Mouse (Mus musculus) MEL (cell line): ENCODE results near the gene Gm5724. TPM values are rescaled to one million over a fixed set of nuclear protein-coding genes. Genes with fewer than 3 reads are reported as not detected.

Source experiments
- DNase-seq: peaks from one replicate; pipeline ENCODE4 v3.0.0; 2011; ENCODE audit warnings: low read depth, low spot score
- H3K27ac ChIP-seq: 2 replicates; pipeline ENCODE4 v1.5.1; 2012; ENCODE audit warnings: low read depth, mild to moderate bottlenecking, control low read depth, low read length, moderate library complexity; ENCODE audit not compliant: control insufficient read depth
- H3K27me3 ChIP-seq, 2 experiments: fragments of 150-350 bp in 1 of 2; sonication (generic) in 1 of 2; 2 replicates each; pipeline ENCODE4 v1.6.1; 2012; ENCODE audit warnings: low read length in 2 of 2, mild to moderate bottlenecking in 2 of 2, improper control_type of control experiment in 1 of 2, moderate library complexity in 1 of 2; ENCODE audit not compliant: insufficient read depth in 2 of 2, control insufficient read depth in 1 of 2
- H3K36me3 ChIP-seq, 2 experiments: 2 replicates each; pipeline ENCODE4 v1.6.1; 2012 to 2014; ENCODE audit warnings: low read length in 2 of 2, improper control_type of control experiment in 1 of 2, inconsistent platforms in 1 of 2, mild to moderate bottlenecking in 1 of 2; ENCODE audit not compliant: insufficient read depth in 2 of 2, control insufficient read depth in 1 of 2
- H3K4me1 ChIP-seq, 2 experiments: fragments of 150-350 bp in 1 of 2; sonication (generic) in 1 of 2; 2 replicates each; pipeline ENCODE4 v1.6.1; 2012; ENCODE audit warnings: low read length in 2 of 2, improper control_type of control experiment in 1 of 2, mild to moderate bottlenecking in 1 of 2; ENCODE audit not compliant: insufficient read depth in 2 of 2, control insufficient read depth in 1 of 2
- H3K4me3 ChIP-seq, 2 experiments: fragments of 150-350 bp in 1 of 2; sonication (generic) in 1 of 2; 2 replicates each; pipeline ENCODE4 v1.5.1; 2012; ENCODE audit warnings: low read depth in 2 of 2, low read length in 2 of 2, mild to moderate bottlenecking in 2 of 2, moderate library complexity in 2 of 2, control low read depth in 1 of 2, improper control_type of control experiment in 1 of 2; ENCODE audit not compliant: control insufficient read depth in 1 of 2, insufficient read depth in 1 of 2
- H3K79me2 ChIP-seq: 2 replicates; pipeline ENCODE4 v1.6.1; 2012; ENCODE audit warnings: mild to moderate bottlenecking, low read length, moderate library complexity; ENCODE audit not compliant: control insufficient read depth, poor library complexity, insufficient read depth
- H3K9ac ChIP-seq: 2 replicates; pipeline ENCODE4 v1.6.1; 2012; ENCODE audit warnings: low read depth, mild to moderate bottlenecking, control low read depth, low read length, moderate library complexity; ENCODE audit not compliant: control insufficient read depth, poor library complexity, severe bottlenecking
- H3K9me3 ChIP-seq: fragments of 150-350 bp; sonication (generic); replicated peaks from 2 replicates; pipeline ENCODE4 v1.6.1; 2012; ENCODE audit warnings: mild to moderate bottlenecking, low read length, improper control_type of control experiment, moderate library complexity; ENCODE audit not compliant: insufficient read depth
- BHLHE40 ChIP-seq: IDR thresholded peaks from 2 replicates; pipeline ENCODE4 v1.6.1; 2012; ENCODE audit warnings: low read depth, mild to moderate bottlenecking, inconsistent platforms, low read length, improper control_type of control experiment, borderline replicate concordance
- CHD1 ChIP-seq: IDR thresholded peaks from 2 replicates; pipeline ENCODE4 v1.6.1; 2012; ENCODE audit warnings: low read depth, mild to moderate bottlenecking, inconsistent platforms, low read length, improper control_type of control experiment
- CHD2 ChIP-seq: IDR thresholded peaks from 2 replicates; pipeline ENCODE4 v1.6.1; 2011; ENCODE audit warnings: low read length, improper control_type of control experiment
- CTCF ChIP-seq, 3 experiments: IDR thresholded peaks in 2 of 3; conservative IDR thresholded peaks in 1 of 3; 2 replicates each; pipeline ENCODE4 v1.5.1; 2011 to 2012; ENCODE audit warnings: low read length in 3 of 3, low read depth in 2 of 3, mild to moderate bottlenecking in 2 of 3, improper control_type of control experiment in 1 of 3, inconsistent platforms in 1 of 3, mixed read lengths in 1 of 3, moderate library complexity in 1 of 3; ENCODE audit not compliant: control insufficient read depth in 1 of 3, insufficient read depth in 1 of 3, poor library complexity in 1 of 3, severe bottlenecking in 1 of 3
- E2F4 ChIP-seq: IDR thresholded peaks from 2 replicates; pipeline ENCODE4 v1.6.1; 2011; ENCODE audit warnings: low read depth, low read length, improper control_type of control experiment, borderline replicate concordance
- HCFC1 ChIP-seq: IDR thresholded peaks from 2 replicates; pipeline ENCODE4 v1.6.1; 2012; ENCODE audit warnings: low read depth, mild to moderate bottlenecking, inconsistent platforms, low read length, improper control_type of control experiment, moderate library complexity
- JUND ChIP-seq: IDR thresholded peaks from 2 replicates; pipeline ENCODE4 v1.6.1; 2011; ENCODE audit warnings: low read depth, mild to moderate bottlenecking, improper control_type of control experiment, low read length
- KAT2A ChIP-seq: conservative IDR thresholded peaks from 2 replicates; pipeline ENCODE4 v1.6.1; 2012; ENCODE audit warnings: low read depth, low read length, improper control_type of control experiment, inconsistent platforms
- MAFK ChIP-seq: IDR thresholded peaks from 2 replicates; pipeline ENCODE4 v1.6.1; 2011; ENCODE audit warnings: low read depth, mild to moderate bottlenecking, low read length, improper control_type of control experiment, borderline replicate concordance
- MAX ChIP-seq: IDR thresholded peaks from 2 replicates; pipeline ENCODE4 v1.6.1; 2011; ENCODE audit warnings: low read length, improper control_type of control experiment
- MAZ ChIP-seq: IDR thresholded peaks from 2 replicates; pipeline ENCODE4 v1.6.1; 2012; ENCODE audit warnings: low read depth, mild to moderate bottlenecking, inconsistent platforms, low read length, improper control_type of control experiment
- MEF2A ChIP-seq: IDR thresholded peaks from 2 replicates; pipeline ENCODE4 v1.6.1; 2014; ENCODE audit warnings: low read depth, mild to moderate bottlenecking, inconsistent platforms, low read length, improper control_type of control experiment; ENCODE audit not compliant: poor library complexity, insufficient replicate concordance, severe bottlenecking; ENCODE audit errors: extremely low read depth
- MXI1 ChIP-seq: IDR thresholded peaks from 2 replicates; pipeline ENCODE4 v1.6.1; 2011; ENCODE audit warnings: mild to moderate bottlenecking, low read depth, low read length, improper control_type of control experiment
- NELFE ChIP-seq: IDR thresholded peaks from 2 replicates; pipeline ENCODE4 v1.6.1; 2011; ENCODE audit warnings: low read depth, low read length, improper control_type of control experiment
- POLR2A ChIP-seq, 2 experiments: IDR thresholded peaks; 2 replicates each; pipeline ENCODE4 v1.6.1; 2011 to 2012; ENCODE audit warnings: low read length in 2 of 2, mild to moderate bottlenecking in 2 of 2, control low read depth in 1 of 2, improper control_type of control experiment in 1 of 2, low read depth in 1 of 2, moderate library complexity in 1 of 2; ENCODE audit not compliant: control insufficient read depth in 1 of 2, insufficient read depth in 1 of 2, poor library complexity in 1 of 2
- POLR2AphosphoS2 ChIP-seq: IDR thresholded peaks from 2 replicates; pipeline ENCODE4 v1.6.1; 2011; ENCODE audit warnings: low read length, improper control_type of control experiment
- RAD21 ChIP-seq: IDR thresholded peaks from 2 replicates; pipeline ENCODE4 v1.6.1; 2011; ENCODE audit warnings: mild to moderate bottlenecking, low read depth, low read length, improper control_type of control experiment
- RCOR1 ChIP-seq: IDR thresholded peaks from 2 replicates; pipeline ENCODE4 v1.6.1; 2012; ENCODE audit warnings: low read depth, mild to moderate bottlenecking, inconsistent platforms, low read length, improper control_type of control experiment
- SMC3 ChIP-seq: IDR thresholded peaks from 2 replicates; pipeline ENCODE4 v1.6.1; 2011; ENCODE audit warnings: low read depth, low read length, improper control_type of control experiment
- TCF12 ChIP-seq: IDR thresholded peaks from 2 replicates; pipeline ENCODE4 v1.6.1; 2014; ENCODE audit warnings: low read depth, mild to moderate bottlenecking, inconsistent platforms, low read length, improper control_type of control experiment, moderate library complexity
- UBTF ChIP-seq: IDR thresholded peaks from 2 replicates; pipeline ENCODE4 v1.6.1; 2012; ENCODE audit warnings: low read depth, mild to moderate bottlenecking, inconsistent platforms, low read length, improper control_type of control experiment, moderate library complexity, borderline replicate concordance; ENCODE audit not compliant: insufficient read depth
- USF1 ChIP-seq: IDR thresholded peaks from 2 replicates; pipeline ENCODE4 v1.6.1; 2014; ENCODE audit warnings: low read depth, mild to moderate bottlenecking, inconsistent platforms, low read length, improper control_type of control experiment, moderate library complexity
- ZC3H11A ChIP-seq: IDR thresholded peaks from 2 replicates; pipeline ENCODE4 v1.6.1; 2012; ENCODE audit warnings: low read depth, mild to moderate bottlenecking, inconsistent platforms, low read length, improper control_type of control experiment
- polyA plus RNA-seq, 2 experiments: library from polyadenylated mRNA; stranded (reverse) in 1 of 2; unstranded in 1 of 2; fragments of >175 nt in 1 of 2; fragments of >200 nt in 1 of 2; gene quantifications; 2 replicates each; pipeline versions ENCODE4 v1.2.1 to v1.2.4; 2012; ENCODE audit warnings: low replicate concordance in 2 of 2, low read depth in 1 of 2; ENCODE audit not compliant: insufficient read length in 2 of 2, insufficient read depth in 1 of 2, missing spikeins in 1 of 2
- total RNA-seq: library from RNA; depleted of rRNA; stranded (reverse); fragments of 300-350 nt; gene quantifications from 2 replicates; pipeline ENCODE4 v1.2.3, GENCODE M21; 2012

Gene Gm5724
- total and polyA plus RNA-seq, 3 experiments = not detected

DNA sequence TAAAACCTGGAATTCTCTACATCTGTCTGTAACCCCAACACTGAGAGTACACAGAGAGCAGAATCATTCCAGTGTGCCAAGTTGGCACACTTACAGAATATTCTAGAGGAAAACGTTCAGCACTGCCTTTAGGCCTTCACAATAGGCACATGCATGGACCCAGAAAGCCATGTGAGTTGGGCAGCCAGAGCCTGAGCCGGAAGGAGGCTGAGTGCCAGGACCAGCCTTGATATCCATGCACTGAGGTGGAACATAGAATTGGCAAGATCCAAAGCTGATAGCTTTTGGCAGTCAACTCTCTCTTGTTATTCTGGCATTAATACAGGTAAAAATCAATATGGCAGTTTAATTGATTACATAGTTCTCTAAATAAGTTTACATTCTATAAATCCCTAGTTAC lies 866 bp upstream of the Gm5724 start:
- DNase-seq = no peak
- H3K27ac ChIP-seq = no peak overlapping the region
- no peaks in the 10 kb centered on the region for H3K9me3 ChIP-seq
- no peak overlapping the region for H3K4me3 ChIP-seq
- H3K4me1 ChIP-seq = no peaks in the 10 kb centered on the region
- H3K27me3 ChIP-seq = no peaks in the 10 kb centered on the region
- TF ChIP-seq HCFC1 (no peak), RCOR1 (no peak), UBTF (no peak), BHLHE40 (no peak), CTCF (IDR thresholded peaks at IDR 0.05 in 2 of 3, conservative IDR thresholded peaks at IDR 0.05 in 1 of 3; ENCODE audit: control insufficient read depth in 1 of 3, insufficient read depth in 1 of 3, low read depth in 2 of 3, low read length in 3 of 3, poor library complexity in 1 of 3, severe bottlenecking in 1 of 3) (no peak), JUND (no peak), MAZ (no peak), USF1 (no peak), CHD2 (no peak), POLR2AphosphoS2 (no peak), POLR2A (IDR thresholded peaks at IDR 0.05; ENCODE audit: control insufficient read depth in 1 of 2, insufficient read depth in 1 of 2, low read depth in 1 of 2, low read length in 2 of 2, poor library complexity in 1 of 2) (no peak), NELFE (no peak)
- TF ChIP-seq, all 39 proteins: peak for 0
- Histone ChIP-seq H3K79me2 (no peaks in the 10 kb centered on the region), H3K9ac (no peak overlapping the region), H3K36me3 (no peaks in the 10 kb centered on the region)

- no peaks in the 10 kb centered on the region for H3K79me2 ChIP-seq
- no peak overlapping the region for H3K4me3 ChIP-seq
- H3K4me1 ChIP-seq = no peaks in the 10 kb centered on the region
- H3K27ac ChIP-seq = no peak overlapping the region
- no peaks in the 10 kb centered on the region for H3K36me3 ChIP-seq
- no peaks in the 10 kb centered on the region for H3K27me3 ChIP-seq
- TF ChIP-seq UBTF = no peak
- TF ChIP-seq MAX = no peak
- TF ChIP-seq BHLHE40 = no peak
- TF ChIP-seq KAT2A = no peak
- no peak for TF ChIP-seq E2F4
- no peak for TF ChIP-seq MAFK
- TF ChIP-seq MEF2A = no peak
- H3K9ac ChIP-seq = no peak overlapping the region
- no peak for DNase-seq
- no peaks in the 10 kb centered on the region for H3K9me3 ChIP-seq
These were observed 82.4 kb downstream of the Gm5724 start for GRCm38 (mm10) chr6:141691246-141691645.

GRCm38 (mm10) chr6:141687008-141687407 lies 86.6 kb downstream of the Gm5724 start:
- TF ChIP-seq CHD1 (no peak), POLR2AphosphoS2 (no peak), MAZ (no peak), MXI1 (no peak), TCF12 (no peak), CHD2 (no peak), RAD21 (no peak), SMC3 (no peak), ZC3H11A (no peak)
- TF ChIP-seq, all 39 proteins: peak for 0
- H3K9me3 ChIP-seq = no peaks in the 10 kb centered on the region
- no peaks in the 10 kb centered on the region for H3K27me3 ChIP-seq
- H3K36me3 ChIP-seq = no peaks in the 10 kb centered on the region
- no peaks in the 10 kb centered on the region for H3K79me2 ChIP-seq
- no peak for DNase-seq
- H3K4me1 ChIP-seq = no peaks in the 10 kb centered on the region
- H3K4me3 ChIP-seq = no peak overlapping the region
- H3K27ac ChIP-seq = no peak overlapping the region
- H3K9ac ChIP-seq = no peak overlapping the region
